Mouse (Mus musculus) G1E-ER4 (cell line): Measurements from ENCODE around the gene Ppp2r1b. TPM values are rescaled to one million over a fixed set of nuclear protein-coding genes. Genes with fewer than 3 reads are reported as not detected.

Experiments
- GATA1 ChIP-seq: IDR thresholded peaks from one replicate; pipeline ENCODE4 v1.8.0; 2012; ENCODE audit warnings: low read length, inconsistent platforms
- polyA plus RNA-seq: library from polyadenylated mRNA; stranded (reverse); fragments of >175 nt; gene quantifications from 2 replicates; pipeline ENCODE4 v1.2.3, GENCODE M21; 2012

Ppp2r1b gene
- polyA plus RNA-seq, 1 experiment, result 23.9 TPM

- no peak for TF ChIP-seq GATA1
These were observed 7.7 kb downstream of the Ppp2r1b start for GRCm38 (mm10) chr9:50852634-50853349.

DNA sequence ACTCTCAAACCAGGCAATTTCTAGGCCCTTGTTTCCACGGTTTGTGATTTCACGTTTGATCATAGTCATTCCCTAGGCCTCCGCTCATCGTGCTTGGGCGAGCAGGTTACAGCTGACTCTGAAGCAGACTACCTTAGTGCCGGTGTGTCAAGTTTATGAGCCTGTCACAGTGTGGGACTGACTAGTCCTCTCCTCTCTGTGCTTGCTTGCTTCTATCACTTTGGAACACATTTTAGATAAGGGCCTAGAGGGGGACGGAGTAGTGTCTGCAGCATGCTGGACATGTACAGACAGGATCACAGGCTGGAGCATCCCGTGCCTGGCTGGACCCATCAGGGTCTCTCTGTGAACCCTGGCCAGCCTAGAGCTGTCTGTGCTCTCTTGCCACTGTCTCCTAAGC, 9.3 kb downstream of the Ppp2r1b start:
- no peak for TF ChIP-seq GATA1

DNA sequence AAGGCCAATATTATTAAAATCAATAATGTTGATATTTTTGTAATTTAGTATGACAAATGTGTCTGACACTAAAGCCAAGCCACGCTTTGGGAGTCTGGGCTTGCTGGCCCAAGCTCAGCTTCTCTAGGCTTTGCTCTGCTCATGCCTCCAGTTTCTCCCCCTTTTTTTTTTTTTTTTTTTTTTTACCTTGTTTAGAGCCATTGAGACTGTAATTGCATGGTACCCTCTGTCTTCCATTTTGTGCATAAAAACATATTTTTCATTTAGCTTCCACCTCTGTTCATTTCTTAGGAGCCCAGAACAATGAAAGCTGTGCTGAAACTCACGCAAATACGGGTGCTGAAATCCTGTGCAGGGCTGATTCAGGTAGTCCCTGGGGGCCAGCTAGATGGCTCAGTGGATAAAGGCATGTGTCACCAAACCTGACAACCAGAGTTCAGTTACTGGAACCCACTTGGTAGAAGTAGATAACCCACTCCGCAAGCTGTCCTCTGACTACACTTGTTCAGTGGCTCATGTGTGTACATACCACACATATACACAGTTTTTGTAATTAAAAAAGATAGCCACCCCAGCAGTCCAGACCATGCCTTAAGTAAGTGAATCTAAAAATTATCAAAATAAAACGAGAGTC, 10.1 kb downstream of the Ppp2r1b start:
- peak; percentile 59 for TF ChIP-seq GATA1

GRCm38 (mm10) chr9:50855780-50856179, 10.7 kb downstream of the Ppp2r1b start:
- no peak for TF ChIP-seq GATA1

- no peak for TF ChIP-seq GATA1
These were observed 11.4 kb downstream of the Ppp2r1b start for GRCm38 (mm10) chr9:50856341-50857081.

- no peak for TF ChIP-seq GATA1
These were observed 12.1 kb downstream of the Ppp2r1b start for GRCm38 (mm10) chr9:50857082-50857641.

GRCm38 (mm10) chr9:50858681-50859080, 13.6 kb downstream of the Ppp2r1b start:
- no peak for TF ChIP-seq GATA1

DNA sequence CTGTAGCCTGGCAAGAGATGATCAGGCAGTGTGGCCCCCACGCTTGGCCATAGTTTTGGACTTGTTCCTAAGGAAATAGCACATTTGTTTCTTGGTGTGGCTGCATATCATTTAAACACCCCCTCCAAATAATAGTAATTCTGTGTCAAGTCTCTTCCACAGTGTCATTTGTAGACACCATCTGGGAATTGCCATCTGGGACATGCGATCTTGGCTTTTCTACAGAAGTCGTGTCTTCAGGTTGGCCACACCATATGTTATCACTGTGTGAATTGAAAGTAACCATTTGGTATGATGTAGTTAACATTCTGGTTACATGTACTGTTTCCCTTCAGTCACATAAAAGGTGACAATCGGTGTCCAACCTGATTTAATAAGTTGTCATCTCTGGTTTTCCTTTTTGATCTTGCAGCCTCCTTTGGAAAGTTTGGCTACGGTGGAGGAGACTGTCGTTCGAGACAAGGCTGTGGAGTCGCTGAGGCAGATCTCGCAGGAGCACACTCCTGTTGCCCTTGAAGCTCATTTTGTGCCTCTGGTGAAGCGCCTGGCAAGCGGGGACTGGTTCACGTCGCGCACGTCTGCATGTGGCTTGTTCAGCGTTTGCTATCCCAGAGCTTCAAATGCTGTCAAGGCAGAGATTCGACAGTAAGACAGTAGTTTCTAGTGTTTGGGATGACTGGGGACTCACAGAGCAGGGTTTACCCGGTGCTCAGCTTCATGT, 16.2 kb downstream of the Ppp2r1b start:
- TF ChIP-seq GATA1, result no peak

- no peak for TF ChIP-seq GATA1
These were observed 18.7 kb downstream of the Ppp2r1b start for GRCm38 (mm10) chr9:50863824-50864223.

GRCm38 (mm10) chr9:50864877-50865276, 19.8 kb downstream of the Ppp2r1b start:
- no peak for TF ChIP-seq GATA1

DNA sequence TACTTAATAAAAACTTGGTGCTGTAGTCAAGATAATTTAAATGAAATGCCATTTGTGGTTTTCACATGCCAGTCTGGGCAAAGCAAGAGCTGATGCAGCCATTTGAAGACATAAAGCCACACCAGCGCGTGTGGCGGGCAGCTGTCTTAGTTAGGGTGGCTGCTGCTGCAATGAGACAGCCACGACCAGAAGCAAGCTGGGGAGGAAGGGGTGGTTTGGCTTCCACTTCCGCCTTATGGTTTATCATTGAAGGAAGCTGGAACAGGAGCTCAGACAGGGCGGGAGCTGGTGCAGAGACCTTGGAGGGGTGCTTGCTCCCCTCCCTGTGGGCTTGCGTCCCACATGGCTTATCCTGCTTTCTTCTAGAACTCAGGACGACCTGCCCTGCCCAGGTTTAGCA, 20.7 kb downstream of the Ppp2r1b start:
- no peak for TF ChIP-seq GATA1

DNA sequence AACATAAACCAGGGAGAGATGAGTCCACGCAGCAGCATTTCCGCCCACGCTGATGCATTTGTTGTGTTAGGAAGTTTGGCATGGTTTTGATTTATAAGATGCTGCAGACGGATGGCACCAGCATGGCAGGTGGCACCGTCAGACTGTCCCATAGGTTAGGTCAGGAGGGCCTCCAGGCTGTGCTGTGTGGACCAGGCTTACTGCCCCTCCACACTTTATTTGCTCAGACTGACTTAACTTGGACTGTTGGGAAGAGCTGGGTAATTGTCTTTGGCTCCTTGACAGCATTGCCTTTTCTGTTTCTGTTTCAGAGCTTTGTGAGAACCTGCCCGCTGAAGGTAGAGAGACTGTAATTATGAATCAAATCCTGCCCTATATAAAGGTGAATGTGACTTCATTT, 21.9 kb downstream of the Ppp2r1b start:
- no peak for TF ChIP-seq GATA1

DNA sequence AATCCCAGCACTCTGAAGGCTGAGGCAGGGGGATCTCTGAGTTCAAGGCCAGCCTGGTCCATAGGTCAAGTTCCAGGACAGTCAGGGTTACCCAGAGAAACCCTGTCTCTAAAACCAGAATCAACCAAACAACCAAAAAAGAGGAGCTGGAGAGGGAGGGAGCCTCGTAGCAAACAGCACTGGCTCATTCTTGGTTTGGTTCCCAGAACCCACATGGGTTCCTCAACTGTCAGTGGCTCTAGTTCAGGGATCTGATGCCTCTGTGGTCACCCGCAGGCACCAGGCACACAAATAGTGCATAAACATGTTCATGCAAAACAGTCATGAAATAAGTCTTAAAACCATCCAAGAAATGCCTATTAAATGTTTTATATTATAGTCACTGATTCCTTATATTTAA, 23.1 kb downstream of the Ppp2r1b start:
- no peak for TF ChIP-seq GATA1

GRCm38 (mm10) chr9:50873210-50873609, 28.1 kb downstream of the Ppp2r1b start:
- TF ChIP-seq GATA1, result no peak

DNA sequence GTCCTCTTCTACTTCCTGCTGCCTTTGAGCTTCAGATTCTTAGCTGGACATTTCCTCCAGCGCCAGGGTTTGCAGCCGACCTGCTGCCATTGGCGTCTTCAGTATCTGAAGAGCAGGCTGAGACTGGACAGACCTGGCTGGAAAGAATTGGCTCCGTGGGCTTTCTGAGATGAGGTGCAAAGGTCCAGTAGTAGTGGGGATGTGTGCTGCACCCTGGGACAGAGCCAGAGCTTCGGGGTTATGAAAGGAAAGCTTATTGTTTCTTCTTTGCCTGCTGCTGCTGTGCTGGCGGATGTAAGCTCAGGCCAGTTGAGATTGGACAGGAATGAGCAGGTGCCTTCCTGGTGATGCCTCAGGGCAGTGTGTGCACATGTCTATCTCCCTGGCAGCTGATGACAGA, 28.9 kb downstream of the Ppp2r1b start:
- TF ChIP-seq GATA1, result no peak

DNA sequence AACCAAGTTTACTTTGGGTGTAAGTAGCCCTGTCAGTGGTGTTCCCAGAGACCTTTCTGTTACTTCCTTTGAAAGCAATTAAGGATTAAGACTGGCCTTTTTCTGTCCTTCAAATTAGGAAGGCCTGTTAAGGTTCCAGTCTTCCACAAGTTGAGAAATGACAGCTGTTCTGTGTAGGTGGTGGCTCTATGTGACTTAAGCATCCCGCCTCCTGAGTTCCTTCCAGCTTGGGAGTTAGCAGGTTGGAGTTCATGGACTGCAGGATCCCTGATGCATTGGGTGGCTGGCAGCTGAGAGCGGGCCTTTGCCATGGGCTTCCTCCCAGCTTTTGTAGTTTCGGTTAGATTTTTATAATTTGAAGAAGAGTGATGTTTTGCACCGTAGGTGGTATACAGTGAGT, 30.4 kb downstream of the Ppp2r1b start:
- TF ChIP-seq GATA1, result no peak

GRCm38 (mm10) chr9:50876287-50876686, 31.2 kb downstream of the Ppp2r1b start:
- TF ChIP-seq GATA1, result no peak
